Mouse (Mus musculus) cerebellum, postnatal 25 days (tissue): ENCODE results near the gene Dst.
"Not testable (repeated sequence)": the region's sequence is repeated elsewhere in the genome, so short reads cannot be mapped to it uniquely, and the experiment has no call there.

ENCODE experiments used
- DNase-seq, 2 experiments: peaks; one replicate each; pipeline ENCODE4 v3.0.0; 2021; ENCODE audit warnings: mixed read lengths in 2 of 2

Dst gene

DNA sequence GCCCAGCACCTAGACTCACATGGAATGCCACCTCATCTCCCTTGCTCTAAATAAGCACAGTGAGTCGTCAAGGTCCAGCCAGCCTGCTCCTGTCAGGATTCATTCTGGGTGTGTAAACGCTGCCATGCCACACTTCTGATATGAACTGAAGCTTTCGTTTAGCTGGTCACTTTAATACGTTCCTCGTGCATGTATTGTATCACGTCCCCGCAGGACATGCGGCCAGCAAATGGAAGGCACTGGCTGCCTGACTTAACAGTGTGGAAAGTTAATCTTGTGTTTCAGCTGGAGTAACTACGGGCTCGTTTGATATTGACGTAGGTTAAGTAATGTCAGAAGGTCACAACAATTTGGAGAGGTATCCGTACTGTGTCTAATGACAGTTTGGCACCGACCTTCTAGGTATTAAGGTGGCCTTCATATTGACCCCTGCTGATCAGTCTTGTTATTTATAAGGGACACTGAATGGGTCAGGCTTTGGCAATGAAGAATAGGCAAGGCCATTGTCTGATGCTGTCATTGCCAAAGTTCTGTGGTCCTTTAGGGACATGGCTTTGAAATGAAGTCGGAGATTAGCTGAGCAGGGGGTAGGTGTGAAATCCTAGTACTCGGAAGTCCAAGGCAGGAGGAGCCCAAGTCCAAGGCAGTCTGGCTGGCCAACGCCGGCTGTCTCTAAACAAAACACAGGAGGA, 122.5 kb downstream of the Dst start:
- no peak for DNase-seq

DNA sequence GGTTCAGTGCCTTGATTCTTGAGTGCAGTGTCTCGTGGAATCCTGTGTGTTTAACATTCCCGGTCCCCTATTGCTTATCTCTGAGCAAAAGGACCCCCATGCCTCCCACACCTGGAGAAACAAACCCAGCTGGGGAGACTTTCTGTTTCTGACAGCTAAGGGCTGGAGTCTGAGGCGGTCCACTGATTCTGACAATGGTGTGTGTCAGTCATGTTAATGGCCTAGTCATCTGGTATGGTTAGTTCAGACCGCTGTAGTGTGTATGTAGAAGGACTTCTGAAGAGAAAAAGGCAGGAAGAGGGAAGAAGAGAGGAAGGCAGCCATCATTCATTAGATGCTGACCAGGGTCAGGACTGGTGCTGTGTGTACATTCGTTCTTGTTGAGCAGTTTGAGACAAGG, 125.0 kb downstream of the Dst start:
- DNase-seq: no peak

DNA sequence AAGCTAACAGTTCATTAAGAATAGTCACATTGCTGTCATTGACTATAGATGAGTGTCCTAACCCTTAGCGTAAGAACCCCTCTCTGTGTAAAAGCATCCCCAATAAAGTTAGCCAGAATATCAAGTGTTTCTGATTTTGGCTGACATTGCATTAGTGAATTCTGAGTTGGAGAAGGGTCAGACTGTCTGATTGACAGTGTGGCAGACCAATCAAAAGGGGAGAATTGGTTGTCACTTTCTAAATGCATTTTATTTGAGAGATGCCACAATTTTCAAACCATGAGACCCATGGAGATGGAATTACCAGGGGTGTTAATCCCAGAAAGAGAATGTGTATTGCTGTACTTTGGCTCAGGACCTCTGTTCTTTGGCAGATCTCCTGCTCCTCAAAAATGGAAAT, 125.5 kb downstream of the Dst start:
- no peak for DNase-seq

DNA sequence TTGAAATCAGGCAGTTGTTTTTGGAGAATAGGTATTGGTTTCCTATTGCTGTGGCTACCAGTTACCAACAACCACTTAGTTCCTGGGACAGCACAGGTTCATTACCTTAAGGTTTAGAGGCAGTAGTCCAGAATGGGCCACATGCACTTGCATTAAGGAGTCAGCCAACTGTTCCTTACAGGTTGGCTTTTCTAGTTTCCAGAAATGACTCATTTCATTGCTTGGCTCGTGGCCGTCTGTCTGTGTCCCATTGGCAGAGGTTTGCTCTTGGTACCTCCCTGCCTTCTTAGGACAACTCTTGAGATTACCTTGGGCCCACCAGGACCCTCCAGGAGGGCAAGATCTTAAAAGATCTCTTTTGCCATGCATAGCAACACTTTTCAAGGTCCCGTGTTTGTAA, 125.9 kb downstream of the Dst start:
- peak; percentile 40 to 66 for DNase-seq

DNA sequence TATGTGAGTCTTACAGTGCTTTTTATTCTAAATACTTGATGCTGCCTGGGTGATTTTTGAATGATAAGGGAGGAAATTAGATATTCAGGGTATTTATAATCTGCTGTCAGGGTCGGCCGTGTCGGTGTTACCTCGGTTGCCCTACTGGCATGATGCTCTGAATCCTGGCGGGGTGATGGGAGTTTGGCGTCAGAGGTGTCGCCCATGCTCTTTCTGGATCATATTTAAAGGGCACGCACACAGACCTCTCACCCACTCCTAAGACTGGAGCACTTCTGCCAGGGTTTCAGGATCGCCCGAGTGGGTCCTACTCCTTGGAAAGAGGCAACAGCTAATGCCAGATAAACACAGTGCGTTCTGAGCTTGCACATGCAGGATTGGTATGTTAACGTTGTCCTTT, 128.1 kb downstream of the Dst start:
- DNase-seq: no peak

DNA sequence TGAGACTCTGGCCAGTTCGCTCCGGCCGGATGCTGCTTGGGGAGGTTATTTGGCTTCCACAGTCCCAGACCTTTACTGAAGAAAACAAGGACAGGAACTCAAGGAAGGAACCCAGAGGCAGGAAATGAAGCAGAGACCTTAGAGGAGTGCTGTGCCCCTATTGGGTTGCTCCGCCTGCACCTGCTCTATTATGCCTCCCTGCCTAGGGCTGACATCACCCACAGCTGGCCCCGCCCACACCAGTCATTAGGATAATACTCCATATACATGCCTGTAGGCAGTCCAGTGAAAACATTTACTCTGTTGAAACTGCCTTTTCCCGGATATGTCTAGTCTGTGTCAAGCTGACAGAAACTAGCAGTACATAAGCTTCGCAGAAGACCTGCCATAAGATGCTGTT, 130.5 kb downstream of the Dst start:
- no peak for DNase-seq

DNA sequence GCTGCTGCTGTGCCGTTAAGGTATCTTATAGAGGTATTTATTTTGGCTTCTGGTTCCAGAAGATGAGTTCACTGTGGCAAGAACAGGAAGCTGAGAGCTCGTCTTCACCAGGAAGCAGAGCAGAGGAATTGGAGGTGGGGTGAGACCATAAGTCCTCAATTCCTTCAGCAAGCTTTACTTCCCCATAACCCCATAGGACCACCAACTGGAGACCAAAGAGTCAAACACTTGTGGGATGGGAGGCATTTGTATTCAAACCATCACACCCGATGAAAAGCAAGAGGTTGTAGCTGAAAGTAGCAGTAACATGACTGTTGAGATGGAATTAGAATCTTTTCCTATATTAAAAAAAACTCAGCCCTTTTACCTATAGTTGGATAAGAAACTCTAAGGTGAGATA, 132.0 kb downstream of the Dst start:
- no peak for DNase-seq

DNA sequence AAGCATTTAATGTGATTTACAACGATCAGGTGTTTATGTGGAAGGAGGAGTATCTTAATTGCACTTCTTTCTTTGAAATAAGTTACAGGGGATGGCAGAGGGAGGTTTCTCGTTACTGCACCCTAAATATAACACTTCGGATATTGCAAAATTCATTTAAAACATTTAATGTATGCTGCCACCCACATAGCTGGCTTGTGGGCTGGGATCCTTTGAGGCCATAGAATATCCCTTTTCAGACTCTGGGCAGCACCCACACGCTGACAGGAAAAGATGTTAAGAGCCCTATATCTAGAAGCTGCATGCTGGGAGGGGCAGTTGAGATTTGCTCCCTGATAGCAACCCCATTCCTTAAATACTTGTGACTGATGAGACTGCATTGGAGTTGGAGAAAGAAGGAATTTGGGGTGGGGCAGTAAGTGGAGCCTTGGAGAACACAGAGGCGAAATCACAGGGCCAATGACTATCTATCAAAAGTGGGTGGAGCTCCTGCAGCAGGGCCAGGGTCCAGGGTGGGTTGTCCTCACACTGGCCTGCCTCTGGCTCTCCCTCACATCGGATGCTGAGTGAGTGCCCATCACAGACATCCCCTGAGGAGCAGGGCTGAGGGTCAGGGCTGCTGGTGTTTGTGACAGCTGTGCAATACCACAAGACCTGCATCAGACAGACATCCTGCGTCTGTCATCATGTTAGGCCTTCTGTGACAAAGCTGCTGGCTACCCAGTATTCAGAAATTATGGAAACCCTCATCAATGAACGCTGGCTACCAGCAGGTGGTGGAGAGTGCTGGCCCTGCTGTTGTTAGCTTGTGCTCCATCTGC, 133.1 kb downstream of the Dst start:
- no peak for DNase-seq

DNA sequence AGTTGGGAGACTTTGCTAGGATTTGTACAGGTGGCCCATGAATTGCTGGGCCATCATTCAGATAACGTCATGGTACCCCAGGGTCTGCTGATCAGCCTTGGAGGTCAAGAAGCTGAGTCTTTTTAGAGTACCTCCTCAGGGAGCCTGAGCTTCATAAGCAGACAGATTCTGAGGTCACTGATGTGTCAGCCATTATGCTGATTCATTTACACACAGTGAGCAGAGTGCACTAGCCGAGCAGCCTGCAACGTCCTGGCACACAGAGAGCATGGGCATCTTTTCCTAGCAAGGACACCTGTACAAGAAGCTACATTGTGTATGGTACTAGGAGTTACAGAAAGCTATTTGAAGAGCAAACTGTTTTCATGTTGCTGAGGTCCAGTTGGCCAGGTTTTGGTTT, 134.3 kb downstream of the Dst start:
- DNase-seq: peak in 1 of 2 experiments; percentile 46

DNA sequence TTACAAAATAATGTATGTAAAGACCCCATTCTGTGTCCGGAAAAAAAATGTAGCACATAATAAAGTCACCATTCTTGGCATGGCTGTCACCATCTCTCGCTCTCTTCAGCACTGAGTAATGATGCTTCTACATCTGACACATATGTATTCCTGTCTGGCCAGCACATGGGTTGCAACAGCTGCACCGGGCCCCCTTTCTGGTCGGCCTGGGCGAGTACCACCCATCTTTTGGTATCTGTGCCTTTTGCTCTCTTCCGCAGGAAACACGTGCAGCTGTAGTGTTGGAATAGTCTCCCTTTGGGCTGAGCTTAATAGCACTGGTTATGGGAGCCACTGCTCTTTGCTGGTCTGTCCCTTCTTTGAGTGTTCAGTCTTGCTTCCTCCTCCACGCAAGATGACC, 135.3 kb downstream of the Dst start:
- DNase-seq: no peak

DNA sequence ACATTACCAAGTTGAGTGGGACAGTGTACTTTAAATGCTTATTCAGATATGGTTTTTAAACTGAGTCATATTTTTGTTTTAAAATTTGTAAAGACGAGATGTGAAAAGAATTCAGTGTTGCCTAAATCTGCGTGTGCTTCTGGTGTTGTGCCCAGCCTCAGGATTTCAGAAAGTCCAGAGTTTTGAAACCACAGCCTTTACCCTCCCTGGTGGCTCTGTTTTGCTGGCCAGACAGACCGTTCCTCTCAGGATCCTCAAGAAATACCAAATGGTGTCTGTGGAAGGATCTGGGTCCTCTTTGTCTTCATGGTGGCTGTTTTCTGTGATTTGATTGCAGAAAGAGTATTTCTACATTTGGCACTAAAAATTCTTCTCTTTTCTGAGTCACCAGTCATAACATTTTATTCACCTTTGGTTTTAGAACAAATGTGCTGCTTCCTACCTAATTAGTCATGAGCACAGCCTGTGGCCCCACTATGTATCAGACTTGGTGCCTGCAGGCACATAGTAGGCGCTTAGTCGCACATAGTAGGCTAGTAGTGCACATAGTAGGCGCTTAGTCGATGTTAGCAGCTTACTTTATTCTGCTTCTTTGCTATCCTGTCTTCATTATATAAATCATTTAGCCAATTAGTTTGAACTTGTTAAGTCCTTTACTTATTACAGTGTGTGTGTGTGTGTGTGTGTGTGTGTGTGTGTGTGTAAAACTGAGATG, 136.0 kb downstream of the Dst start:
- DNase-seq: no peak

DNA sequence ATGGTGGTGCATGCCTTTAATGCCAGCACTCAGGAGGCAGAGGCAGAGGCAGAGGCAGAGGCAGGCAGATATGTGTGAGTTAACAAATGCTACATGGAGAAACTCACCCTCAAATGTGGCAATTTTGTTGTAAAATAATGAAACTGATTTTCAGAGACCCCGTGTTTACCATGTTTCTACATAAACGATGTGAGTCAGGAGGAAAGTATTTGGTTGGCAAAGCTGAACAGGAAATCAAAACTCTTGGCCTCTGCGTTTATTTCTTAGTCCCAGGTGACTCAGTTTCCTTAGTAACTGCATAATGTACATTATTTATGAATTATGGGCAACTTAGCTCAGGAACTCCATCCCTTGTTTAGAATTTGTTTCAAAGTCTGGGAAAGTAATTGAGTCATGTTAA, 136.7 kb downstream of the Dst start:
- DNase-seq: no peak

DNA sequence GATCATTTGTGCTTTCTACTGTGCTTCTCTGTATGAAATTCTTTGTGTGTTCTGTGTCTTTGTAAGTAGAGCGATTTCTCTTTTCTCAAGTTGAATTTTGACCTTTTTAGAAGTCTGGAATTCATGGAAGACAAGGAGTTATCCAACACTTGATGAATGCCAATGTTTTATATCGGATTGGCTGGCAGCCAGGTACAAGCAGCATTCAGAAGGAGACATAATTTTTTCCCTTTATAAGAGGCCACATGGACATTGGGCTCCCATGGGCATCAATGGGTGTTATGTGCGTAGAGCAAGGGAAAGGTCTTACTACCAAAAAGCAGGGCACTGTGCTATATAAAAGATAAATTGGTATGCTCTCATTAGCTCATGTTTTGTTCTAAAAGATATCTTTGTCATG, 139.3 kb downstream of the Dst start:
- peak in 1 of 2 experiments; percentile 65 for DNase-seq

DNA sequence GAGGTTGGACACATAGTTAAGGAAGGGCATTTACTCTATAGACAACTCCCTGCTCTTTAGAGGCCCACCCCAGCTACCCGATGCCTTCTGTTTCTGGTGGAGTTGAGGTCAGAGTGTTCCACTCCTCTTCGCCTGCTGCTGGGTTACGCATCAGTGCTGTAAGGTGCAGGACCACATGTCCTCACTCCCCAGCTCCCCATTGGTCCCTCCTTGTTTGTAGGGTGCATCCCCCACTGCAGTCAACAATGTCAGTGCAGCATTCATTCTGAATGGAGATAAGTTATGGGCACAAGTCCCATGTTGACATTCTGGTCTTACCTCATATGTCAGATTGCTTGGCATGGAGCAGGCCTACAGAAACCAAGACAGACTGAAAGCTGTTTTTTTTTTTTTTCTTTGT, 143.2 kb downstream of the Dst start:
- no peak for DNase-seq

DNA sequence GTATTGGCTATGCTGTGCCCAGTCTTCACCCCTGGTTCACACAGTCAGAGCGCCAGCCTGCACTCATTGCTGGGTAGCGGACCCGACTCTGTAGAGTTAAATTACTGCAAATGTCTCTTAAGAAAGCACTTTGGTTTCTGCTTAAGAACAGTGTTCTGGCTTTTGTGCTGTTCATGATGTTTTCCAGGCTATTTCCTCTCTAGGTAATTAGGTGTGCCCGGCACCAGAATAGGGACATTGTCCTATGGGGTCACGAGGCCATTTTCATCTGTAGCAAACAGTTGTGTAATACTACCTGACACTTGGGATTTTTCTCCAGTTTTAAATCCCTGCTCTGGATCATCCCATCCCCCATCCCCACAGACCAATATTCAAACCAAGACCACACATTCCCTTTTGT, 144.4 kb downstream of the Dst start:
- DNase-seq: no peak

DNA sequence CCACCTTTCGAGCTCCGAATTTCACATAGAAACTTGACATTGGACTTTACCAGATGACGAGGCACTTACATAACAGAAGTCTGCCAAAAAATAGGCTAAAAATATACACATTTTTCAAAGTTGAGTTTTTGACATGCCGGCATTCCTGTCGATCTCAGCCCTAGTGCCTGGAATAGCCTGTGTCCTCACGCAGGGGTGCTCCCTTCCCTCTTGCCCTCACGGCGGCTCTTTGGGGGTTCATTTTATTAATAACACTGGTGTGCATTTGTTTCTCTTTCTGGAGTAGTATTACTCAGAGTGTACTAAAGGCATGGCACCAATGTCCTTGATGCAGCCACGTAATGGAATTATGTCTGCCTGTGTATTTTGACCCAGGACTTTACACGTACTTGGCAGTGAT, 146.9 kb downstream of the Dst start:
- no peak for DNase-seq

DNA sequence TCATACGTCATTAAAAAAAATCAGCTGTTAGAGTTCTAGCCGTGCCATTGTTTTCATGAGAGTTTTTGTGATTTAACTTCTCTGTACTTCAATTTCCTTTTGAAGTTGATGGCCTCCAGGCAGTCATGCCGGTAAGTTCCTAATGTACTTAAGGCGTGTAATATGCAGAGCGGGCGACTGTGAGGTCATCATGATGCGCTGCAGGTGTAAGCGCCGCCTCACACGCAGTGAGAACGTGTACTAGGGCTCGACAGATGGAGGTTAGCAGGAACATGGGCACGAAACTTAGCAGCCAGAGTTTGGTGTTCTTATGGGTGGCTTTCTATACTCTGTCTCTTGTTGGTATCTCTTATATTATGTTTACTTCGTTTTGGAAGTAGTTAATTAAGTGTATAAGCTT, 148.6 kb downstream of the Dst start:
- no peak for DNase-seq

DNA sequence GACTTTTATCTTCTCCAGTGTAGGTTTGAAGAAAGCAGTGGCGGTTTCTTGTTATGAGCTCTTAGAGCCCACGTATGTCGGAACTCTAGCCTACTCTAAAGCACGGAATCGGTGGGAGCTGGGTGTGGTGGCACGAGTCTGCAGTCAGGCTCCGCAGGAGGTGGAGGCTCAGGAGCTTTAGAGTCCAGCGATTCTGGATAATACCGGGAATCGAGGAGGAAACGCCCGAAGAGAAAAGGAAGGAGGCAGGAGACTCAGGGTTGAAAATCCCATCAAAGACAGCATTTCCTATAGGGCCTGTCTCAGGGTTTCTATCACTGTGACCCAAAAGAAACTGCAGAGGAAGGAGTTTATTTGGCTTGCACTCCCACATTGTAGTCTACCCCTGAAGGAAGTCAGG, 151.2 kb downstream of the Dst start:
- no peak for DNase-seq

DNA sequence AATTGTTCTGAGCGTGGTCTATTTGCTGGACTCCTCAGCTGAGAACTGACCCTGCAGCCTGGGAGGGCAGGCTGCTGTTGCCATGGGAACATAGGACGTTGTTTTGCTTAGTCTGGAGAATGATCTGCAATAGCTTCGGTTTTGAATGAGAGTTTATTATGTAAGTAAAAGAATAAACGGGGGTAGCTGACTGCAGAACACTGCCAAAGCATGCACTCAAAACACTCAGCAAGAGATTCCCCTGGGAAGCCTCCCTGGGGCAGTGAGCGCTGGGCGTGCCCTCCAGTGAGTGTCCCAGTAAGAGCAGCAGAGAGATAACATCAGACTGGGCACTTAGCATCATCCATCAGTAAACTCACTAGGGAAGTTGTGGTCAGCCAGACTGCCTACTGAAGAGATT, 152.4 kb downstream of the Dst start:
- DNase-seq: no peak

DNA sequence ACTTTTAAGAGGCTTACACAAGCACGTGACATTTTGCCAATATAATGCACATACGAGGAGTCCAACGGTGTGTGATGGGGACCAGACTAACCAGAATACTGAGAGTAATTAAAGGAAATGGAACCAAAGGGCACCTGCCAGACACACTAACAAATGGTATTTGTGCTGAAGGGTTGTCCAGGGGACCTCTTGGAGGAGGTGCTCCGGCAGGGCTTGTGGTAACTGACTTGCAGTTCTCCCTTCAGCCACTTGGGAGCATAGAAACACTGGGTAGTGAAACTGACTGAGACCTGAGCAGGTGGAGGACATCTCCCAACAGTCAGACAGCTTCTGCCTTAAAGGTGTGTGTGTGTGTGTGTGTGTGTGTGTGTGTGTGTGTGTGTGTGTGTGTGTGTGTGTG, 153.1 kb downstream of the Dst start:
- peak; percentile 76 to 88 for DNase-seq

DNA sequence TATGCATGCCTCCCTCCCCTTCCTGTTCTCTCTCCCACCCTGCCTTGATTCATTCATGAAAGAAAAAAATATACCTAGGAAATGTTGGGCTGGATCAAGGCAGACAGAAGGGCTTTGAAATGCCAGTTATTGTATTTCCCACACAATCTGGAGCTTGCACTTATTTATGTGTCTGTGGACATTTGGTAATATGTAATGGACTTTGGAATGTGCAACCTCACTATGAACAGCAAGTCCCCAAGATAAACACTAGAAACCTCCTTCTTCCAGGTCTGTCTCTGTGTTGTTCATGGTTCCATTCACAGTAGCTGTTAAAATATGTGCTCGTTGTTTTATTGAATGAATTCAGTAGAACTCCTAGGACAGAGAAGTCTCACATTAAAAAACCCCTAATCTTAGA, 153.8 kb downstream of the Dst start:
- DNase-seq: no peak

DNA sequence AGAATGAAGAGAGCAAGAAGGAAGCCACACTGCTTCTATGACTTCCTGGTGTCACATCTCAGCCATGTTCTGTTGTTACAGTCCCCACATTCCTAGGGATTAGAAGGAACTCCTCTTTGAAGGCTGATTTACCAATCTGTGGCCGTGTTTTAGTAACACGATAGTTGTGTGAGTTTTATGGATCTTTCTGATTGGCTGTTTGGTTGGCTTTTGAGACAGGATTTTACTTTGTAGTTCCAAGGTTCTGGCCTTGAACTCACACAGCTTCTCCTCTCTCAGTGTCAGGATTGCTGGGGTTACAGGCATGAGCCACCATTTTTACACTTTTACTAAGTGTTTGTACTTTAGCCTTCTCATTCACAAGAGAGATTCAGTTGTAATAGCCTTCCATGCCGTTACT, 155.9 kb downstream of the Dst start:
- no peak for DNase-seq

DNA sequence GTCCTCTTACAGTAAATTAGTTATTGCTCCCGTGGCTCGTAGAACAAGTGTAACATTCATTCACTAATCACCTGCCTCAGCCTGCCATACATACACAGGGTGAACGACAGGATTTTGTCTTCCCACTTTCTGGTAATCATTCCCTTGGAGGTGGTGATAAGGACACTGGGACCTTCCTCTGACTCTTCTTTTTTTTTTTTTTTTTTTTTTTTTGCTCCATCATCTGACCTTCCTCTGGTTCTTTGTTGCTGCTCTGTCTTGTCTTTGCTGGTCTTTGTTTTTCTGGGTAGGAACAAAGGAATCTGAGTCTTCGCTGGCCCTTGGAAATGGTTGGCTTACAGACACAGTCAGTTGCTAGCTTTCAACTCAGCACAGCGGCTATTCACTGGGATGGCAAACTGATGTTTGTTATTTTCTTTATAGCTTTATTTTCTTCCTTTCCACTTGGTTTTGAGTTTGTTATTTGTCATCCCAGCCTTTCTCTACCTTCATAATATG, 157.6 kb downstream of the Dst start:
- no peak for DNase-seq

DNA sequence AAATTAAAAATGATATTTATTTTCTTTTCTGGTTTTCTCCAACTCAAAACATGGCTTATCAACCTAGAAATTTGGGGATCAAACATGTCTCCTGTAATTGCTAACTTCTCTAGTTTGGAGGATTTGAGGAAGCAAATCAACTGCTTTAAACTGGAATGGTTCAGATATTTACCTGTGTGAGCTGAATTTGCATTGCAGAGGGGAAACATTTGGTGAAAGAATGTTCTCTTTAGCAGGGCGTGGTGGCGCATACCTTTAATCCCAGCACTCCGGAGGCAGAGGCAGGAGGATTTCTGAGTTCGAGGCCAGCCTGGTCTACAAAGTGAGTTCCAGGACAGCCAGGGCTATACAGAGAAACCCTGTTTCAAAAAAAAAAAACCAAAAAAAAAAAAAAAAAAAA, 158.4 kb downstream of the Dst start:
- not testable (repeated sequence) for DNase-seq
